Mouse (Mus musculus): ENCODE data around the gene 4933402N22Rik.
"Not testable (repeated sequence)": the region's sequence is repeated elsewhere in the genome, so short reads cannot be mapped to it uniquely, and the experiment has no call there.

Gene 4933402N22Rik

DNA sequence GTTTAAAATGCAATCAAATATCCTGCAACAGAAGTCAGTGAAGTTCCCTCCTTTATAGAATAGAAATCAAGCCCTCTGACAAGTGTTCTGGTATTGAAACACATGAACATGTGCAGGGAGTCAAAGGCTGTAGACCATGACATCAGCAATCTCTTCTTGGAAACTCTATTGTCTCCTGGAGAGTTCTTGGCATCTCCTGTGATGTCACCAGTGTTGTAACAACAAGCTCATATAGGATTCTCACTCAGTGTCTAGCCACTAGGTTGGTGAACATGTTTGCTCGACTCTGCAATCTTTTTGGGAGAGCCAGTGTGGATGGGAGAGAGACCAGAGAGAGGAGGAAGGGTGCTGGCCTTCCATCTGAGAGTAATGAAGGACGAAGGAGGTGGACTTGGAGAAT, at the start of gene 4933402N22Rik:
TSS of gene 4933402N22Rik (plus strand) at position 301 of the 400 bp plus-strand sequence.
- DNase-seq (ENCODE audit: low spot score) = not testable (repeated sequence)

DNA sequence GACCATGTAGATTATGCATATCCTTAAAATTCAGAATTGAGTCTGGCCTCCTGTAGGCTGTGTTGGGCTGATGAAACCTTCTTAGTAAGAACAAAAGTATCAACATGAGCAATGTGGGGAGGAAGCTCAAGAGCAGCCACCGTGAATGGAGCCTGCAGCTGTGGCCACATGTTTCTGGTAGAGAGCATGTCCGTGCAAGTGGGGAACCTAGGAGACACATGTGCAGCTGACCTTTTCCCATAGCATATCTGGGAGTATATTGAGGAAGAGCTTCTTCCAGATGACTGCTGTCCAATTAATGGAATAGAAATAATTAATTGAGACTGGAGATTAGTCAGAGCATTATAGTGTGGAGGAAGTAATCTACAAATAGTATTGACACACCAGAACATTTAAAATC, 5.9 kb downstream of the 4933402N22Rik start:
- not testable (repeated sequence) for DNase-seq (ENCODE audit: low spot score)
